Mouse (Mus musculus): ENCODE results near the gene Gjc2. TPM values are rescaled to one million over a fixed set of nuclear protein-coding genes. Genes with fewer than 3 reads are reported as not detected.

Gene Gjc2
- polyA plus RNA-seq, 1 experiment from 2014 or later = 0.25 TPM

DNA sequence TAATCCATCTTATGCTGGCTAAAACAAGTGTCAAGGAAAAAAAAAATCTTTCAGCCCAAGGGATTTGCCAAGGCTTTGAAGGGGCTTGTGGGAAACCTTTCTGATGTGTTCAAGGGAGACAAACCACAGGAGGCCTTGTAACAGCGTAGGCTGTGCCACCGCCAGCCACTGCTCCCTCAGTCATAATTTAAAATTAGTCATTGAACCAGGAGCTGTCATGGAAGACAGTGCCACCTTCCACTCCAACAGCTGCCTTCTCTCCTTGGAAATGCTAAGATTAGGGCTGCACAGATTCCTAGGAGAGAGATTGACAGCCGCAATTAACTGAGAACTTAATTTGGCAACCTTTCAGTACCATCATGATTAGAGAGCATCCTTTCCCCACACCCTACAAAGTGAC lies 33.7 kb downstream of the Gjc2 start:
- H3K4me1 ChIP-seq = no peaks in the 10 kb centered on the region
- no peaks in the 10 kb centered on the region for H3K36me3 ChIP-seq
- H3K27me3 ChIP-seq = no peaks in the 10 kb centered on the region
- no peaks in the 10 kb centered on the region for H3K9me3 ChIP-seq
- no peak overlapping the region for H3K27ac ChIP-seq
- no peak overlapping the region for H3K4me2 ChIP-seq (replicated peaks)
- no peak for ATAC-seq (ENCODE audit: low FRiP score, low read depth)
- H3K9ac ChIP-seq = no peak overlapping the region
- H3K4me3 ChIP-seq = no peak overlapping the region
- 60% methylated on average over 3 of the region's 3 CpGs for WGBS

DNA sequence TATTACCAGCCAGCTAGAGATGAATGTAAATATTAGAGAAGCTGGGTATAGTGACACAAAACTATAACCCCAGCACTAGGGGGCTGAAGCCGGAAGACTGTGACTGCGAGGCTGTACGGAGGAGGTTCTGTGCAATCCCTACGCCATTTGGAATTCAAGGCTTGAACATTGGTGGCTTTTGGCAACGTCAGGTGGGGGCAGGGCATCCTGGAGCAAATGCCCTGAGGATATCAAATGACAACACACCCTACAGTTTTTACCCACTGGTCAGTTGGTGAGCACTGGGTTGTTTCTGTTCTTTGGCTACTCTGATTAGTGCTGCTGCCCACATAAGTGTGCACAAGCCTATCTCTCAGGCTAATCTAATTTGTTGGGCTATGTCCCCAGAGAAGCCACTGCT lies 40.1 kb downstream of the Gjc2 start:
- Histone ChIP-seq H3K27ac (no peak overlapping the region), H3K9me3 (no peaks in the 10 kb centered on the region), H3K4me1 (no peaks in the 10 kb centered on the region), H3K36me3 (no peaks in the 10 kb centered on the region), H3K27me3 (peaks cover 14% of the 10 kb centered on the region), H3K4me2 (replicated peaks) (no peak overlapping the region), H3K4me3 (no peak overlapping the region), H3K9ac (no peak overlapping the region)
- ATAC-seq (ENCODE audit: low FRiP score, low read depth) = no peak
- WGBS = 74% methylated on average over 5 of the region's 5 CpGs

DNA sequence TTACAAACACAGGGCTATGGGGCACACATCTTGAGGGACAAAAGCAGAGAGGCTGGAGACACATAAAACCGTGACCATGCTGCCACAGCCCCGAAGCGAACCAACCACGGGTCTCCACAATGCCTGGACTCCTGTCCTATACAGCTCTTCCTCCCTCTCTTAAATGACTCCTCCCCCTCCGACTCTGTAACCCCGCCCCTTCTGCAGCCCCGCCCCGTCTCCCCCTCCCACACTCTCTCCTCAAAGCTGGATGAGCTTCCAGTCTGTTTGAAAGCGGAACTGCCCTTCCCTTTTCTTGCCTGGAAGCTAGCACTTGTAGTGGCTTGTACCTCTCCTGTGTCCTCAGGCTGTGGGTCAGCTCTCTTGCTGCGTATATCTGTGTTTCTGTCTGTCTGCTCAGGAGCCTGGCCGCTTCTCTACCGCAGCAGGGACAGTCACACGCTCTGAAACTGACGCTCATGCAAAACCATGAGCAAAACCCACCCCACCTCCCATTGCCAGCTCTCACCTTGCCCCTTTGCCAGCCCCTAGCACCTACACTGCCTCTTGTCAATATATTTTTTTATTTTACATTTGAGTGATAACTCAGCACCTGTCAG lies 41.1 kb downstream of the Gjc2 start:
- H3K36me3 ChIP-seq = no peaks in the 10 kb centered on the region
- peak overlapping the region; percentile 39 for H3K4me2 ChIP-seq (replicated peaks)
- no peak overlapping the region for H3K27ac ChIP-seq
- H3K27me3 ChIP-seq = peaks cover 25% of the 10 kb centered on the region
- no peak overlapping the region for H3K9ac ChIP-seq
- H3K4me3 ChIP-seq = no peak overlapping the region
- ATAC-seq (ENCODE audit: low FRiP score, low read depth) = 0 out of 2 replicates have a peak, but pooled peaks have one; percentile 45
- no peaks in the 10 kb centered on the region for H3K9me3 ChIP-seq
- no peaks in the 10 kb centered on the region for H3K4me1 ChIP-seq
- WGBS = 7% methylated on average over 14 of the region's 14 CpGs

DNA sequence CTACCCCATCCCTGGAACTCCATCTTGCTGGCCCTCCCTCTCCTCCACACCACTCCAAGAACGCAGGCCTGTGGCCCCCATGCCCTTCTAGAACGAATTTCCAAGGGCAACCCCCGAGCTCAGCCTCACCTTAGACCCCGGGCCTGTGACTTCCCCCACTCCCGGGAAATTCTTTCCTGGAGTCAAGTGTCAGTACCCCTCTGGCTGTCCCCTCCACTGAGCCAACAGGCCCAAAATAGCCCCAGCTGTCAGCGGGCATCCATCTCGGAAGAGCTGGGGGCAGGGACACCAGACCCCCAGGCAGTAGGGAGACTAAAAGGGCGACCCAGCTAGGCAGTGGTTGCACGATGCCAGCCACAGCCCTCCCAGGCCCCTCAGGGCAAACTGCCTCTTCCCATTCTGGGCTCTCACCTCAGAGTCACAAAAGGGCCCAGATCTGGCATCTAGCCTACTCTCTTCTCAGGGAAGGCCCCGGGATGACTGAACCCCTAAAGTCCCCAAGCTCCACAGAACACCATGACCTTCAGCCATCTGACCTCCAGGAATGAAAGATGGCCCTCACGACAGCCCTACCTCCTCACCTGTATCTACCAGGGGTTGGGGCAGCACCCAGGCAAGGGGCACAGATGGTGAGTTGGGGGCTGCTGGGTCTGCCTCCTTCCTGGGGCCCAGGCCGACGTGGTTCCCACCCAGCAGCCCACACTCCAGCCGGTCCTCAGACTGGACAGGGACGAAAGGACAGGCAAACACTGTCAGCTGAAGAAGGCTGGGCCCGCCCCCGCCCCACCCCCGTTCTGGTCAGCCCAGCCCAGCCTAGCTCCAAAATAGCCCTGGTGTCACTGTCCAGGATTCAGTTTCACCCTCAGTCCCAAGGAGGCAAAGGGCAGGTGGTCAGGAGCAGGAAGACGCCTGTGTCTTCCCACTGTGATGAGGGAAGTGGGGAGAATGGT lies 44.2 kb downstream of the Gjc2 start:
- H3K4me3 ChIP-seq = no peak overlapping the region
- H3K4me2 ChIP-seq (replicated peaks) = no peak overlapping the region
- H3K27me3 ChIP-seq = peaks cover 56% of the 10 kb centered on the region
- no peaks in the 10 kb centered on the region for H3K9me3 ChIP-seq
- peaks cover 12% of the 10 kb centered on the region for H3K4me1 ChIP-seq
- 58% methylated on average over 19 of the region's 19 CpGs for WGBS
- H3K36me3 ChIP-seq = no peaks in the 10 kb centered on the region
- ATAC-seq (ENCODE audit: low FRiP score, low read depth) = no peak
- H3K27ac ChIP-seq = no peak overlapping the region
- H3K9ac ChIP-seq = no peak overlapping the region

DNA sequence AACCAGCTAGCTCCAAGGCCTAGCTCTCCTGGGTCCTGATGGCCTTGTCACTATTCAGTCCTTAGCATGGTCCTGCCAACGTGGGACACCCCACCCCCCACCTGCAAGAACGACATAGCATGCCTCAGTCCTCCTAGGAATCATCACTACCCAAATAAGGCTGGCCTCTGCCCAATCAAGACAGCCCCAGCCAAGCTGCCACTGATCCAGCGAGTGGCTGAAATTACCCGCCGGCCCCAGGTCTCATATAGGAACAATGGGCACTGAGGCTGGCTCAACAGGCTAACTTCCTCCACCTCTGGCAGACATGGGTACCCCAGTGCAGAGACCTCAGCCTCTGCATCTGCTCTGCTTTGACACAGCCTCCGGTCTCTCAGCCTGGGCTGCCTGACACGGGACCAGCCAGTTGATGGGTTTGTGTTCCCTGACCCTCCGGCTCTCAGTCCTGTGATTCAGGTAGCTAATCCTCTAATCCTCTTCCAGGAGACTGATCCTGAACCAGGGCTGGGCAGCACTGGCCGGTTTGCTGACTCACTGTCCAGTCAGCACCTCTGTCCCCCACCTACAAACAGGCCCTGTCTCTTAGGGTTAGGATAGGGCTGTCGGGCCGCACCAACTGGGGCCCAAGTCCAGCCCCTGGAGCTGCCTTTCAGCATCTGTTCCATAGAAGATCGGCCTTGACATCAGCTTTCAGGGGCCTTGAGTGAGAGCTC lies 45.9 kb downstream of the Gjc2 start:
- Histone ChIP-seq H3K4me2 (replicated peaks) (0 out of 2 replicates have a peak overlapping the region, but pooled peaks have one; percentile 9), H3K9ac (no peak overlapping the region), H3K9me3 (no peaks in the 10 kb centered on the region), H3K4me1 (peaks cover 12% of the 10 kb centered on the region), H3K27me3 (peaks cover 72% of the 10 kb centered on the region), H3K27ac (no peak overlapping the region), H3K36me3 (no peaks in the 10 kb centered on the region), H3K4me3 (no peak overlapping the region)
- 69% methylated on average over 12 of the region's 12 CpGs for WGBS
- no peak for ATAC-seq (ENCODE audit: low FRiP score, low read depth)

DNA sequence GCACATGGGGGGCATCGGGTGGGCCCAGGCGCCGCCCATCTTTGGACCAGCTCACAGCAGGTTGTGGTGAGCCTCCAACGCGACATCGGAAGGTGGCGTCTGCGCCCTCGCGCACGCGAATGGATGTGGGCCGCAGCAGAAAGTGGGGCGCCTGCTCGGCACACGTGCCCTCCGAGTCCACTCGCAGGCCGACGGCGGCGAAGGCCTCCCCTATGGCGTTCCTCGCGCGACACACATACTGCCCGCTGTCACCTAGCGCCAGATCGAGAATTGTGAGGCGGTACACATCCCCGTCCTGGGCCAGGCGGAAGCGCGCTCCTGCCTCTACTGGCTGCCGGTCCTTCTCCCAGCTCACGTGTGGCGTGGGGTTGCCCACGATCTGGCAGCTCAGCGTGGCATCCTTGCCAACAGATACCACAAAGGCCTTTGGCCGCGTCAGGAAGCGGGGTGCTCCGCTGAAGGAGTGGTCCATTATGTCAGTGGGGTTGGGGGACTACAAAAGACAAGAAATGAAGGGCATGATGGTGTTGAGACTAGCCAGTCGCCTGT lies 47.0 kb downstream of the Gjc2 start, which contains the start of gene Obscn:
Gene Obscn, minus strand, starts transcription at position 499 of the 549 bp plus-strand sequence.
- Histone ChIP-seq H3K9ac (peak within 1 kb of the TSS; percentile 43), H3K27me3 (peaks cover 82% of the 10 kb centered on the region), H3K36me3 (no peaks in the 10 kb centered on the region), H3K4me2 (replicated peaks) (peak within 1 kb of the TSS; percentile 54), H3K4me1 (peaks cover 12% of the 10 kb centered on the region), H3K9me3 (no peaks in the 10 kb centered on the region), H3K27ac (no peak within 1 kb of the TSS), H3K4me3 (peak within 1 kb of the TSS; percentile 31)
- 23% methylated on average over 44 of the region's 44 CpGs for WGBS
- no peak for ATAC-seq (ENCODE audit: low FRiP score, low read depth)

DNA sequence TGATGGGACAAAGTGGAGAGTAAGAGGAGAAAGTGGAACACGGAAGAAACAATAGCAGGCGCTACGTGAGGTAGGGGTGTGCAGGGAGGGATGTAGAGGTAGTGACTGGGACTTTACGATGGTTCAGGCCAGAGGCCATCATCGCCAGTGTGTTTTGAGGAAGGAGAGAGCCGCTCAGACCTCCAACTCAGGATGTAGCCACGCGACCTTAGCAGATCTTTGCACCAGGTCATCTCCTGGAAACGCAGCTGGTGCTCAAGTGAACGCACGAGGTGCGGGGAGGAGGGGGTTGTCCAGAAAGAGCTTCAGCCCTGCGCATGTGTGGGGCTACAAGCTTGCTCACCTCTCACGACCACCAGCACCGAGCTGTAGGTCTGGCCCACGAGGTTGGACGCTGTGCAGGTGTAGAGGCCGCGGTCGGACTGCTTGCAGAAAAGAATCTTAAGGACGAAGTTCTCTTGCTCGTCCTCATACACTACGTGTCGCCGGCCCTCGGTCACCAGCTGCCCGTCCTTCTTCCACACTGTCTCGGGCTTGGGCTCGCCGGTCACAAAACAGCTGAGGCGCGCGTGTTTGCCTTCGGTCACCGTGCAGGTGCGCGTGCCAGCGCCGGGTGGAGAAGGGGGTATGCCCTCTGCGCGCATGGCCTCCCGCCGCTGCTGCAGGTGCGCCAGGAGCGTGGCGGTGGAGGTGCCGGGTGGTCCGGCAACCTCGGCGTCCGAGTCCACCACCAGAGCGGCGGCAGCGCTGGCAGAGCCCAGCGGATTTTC lies 47.8 kb downstream of the Gjc2 start:
- Histone ChIP-seq H3K9ac (peak overlapping the region; percentile 43), H3K4me3 (peak overlapping the region; percentile 31), H3K4me2 (replicated peaks) (peak overlapping the region; percentile 54), H3K9me3 (no peaks in the 10 kb centered on the region), H3K4me1 (peaks cover 12% of the 10 kb centered on the region), H3K36me3 (no peaks in the 10 kb centered on the region), H3K27me3 (peaks cover 88% of the 10 kb centered on the region), H3K27ac (no peak overlapping the region)
- 11% methylated on average over 55 of the region's 55 CpGs for WGBS
- ATAC-seq (ENCODE audit: low FRiP score, low read depth) = no peak

DNA sequence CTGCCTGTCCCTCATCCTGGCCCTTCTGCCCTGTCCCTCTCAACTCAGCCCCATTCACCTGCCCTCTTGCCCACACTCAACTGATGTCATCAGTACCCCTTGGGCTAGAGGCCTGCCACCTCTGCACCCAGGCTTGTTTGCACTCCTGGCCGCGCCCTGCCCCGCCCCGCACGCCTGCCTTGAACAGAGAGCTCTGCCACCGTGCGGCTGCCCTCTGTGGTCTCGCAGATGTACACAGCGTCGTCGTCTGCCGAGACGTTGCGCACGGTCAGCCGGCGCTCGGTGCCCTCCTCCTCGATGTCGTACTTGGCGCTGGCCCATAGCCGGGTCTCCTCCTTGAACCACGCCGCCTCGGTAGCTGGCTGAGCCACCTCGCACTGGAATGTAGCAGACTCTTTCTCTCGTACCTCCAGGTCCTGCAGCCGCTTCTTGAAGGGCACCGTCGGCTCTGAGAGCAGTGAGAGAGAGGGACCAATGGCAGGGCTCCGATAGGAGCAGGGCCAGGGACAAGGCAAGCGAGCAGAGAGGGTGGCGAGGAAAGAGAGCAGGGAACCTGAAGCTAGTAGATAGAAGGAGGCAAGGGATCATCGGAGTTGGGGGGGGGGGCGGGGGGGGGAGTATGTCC lies 48.5 kb downstream of the Gjc2 start:
- H3K27me3 ChIP-seq = peaks cover 89% of the 10 kb centered on the region
- H3K4me3 ChIP-seq = peak overlapping the region; percentile 24
- H3K9me3 ChIP-seq = no peaks in the 10 kb centered on the region
- peak overlapping the region; percentile 39; the same call in 1 of the 2 replicates for H3K9ac ChIP-seq
- H3K4me2 ChIP-seq (replicated peaks) = peak overlapping the region; percentile 38
- H3K4me1 ChIP-seq = peaks cover 12% of the 10 kb centered on the region
- ATAC-seq (ENCODE audit: low FRiP score, low read depth) = no peak
- WGBS = 5% methylated on average over 34 of the region's 35 CpGs
- H3K27ac ChIP-seq = no peak overlapping the region
- no peaks in the 10 kb centered on the region for H3K36me3 ChIP-seq

DNA sequence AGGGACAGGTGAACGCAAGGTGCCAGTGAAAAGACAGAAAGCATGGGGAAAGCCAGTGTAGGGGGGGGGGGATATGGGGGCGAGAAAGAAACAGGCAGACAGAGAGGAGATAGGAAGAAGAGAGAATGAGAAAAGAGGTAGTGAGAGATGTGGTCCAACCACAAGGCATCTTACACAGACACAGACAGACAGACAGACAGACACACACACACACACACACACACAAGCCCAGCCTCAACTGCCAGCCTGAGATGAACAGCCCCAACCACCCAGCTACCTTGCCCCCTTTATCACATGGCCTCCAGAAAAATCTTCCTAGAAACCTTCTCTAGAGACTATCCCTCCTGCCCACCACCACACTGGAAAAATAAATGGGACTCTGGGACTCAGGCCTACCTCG lies 50.9 kb downstream of the Gjc2 start:
- Histone ChIP-seq H3K36me3 (no peaks in the 10 kb centered on the region), H3K4me2 (replicated peaks) (no peak overlapping the region), H3K4me3 (no peak overlapping the region), H3K27me3 (peaks cover 66% of the 10 kb centered on the region), H3K4me1 (peaks cover 12% of the 10 kb centered on the region), H3K9ac (no peak overlapping the region), H3K9me3 (no peaks in the 10 kb centered on the region), H3K27ac (no peak overlapping the region)
- WGBS = 75% methylated on average over 2 of the region's 3 CpGs
- ATAC-seq (ENCODE audit: low FRiP score, low read depth) = no peak

DNA sequence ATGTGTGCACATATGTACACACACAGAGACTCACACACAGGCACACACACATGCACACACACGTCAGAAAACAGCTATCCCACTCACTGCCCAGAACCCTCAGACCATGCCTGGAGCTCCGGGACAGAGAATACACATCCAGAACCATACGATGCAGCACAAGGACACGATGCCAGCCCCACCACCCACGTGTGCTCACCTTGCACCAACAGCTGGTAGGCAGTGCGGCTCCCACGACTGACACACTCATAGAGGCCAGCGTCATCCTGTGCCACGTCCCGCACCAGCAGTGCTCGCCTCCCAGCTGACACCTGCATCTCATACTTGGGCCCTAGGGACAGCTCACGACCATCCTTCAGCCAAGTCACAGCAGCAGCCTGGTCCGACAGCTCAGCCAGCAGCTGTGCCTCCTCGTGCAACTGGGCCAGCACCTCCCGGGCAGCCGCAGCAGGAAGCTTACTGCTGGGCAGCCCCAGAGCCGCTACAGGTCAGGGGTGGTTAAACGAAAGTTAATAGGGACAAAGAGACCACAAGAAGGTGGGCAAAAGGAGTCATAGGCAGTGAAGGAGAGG lies 51.6 kb downstream of the Gjc2 start:
- H3K9ac ChIP-seq = no peak overlapping the region
- no peak overlapping the region for H3K27ac ChIP-seq
- no peak overlapping the region for H3K4me3 ChIP-seq
- H3K9me3 ChIP-seq = no peaks in the 10 kb centered on the region
- H3K4me2 ChIP-seq (replicated peaks) = no peak overlapping the region
- no peaks in the 10 kb centered on the region for H3K36me3 ChIP-seq
- ATAC-seq (ENCODE audit: low FRiP score, low read depth) = no peak
- peaks cover 12% of the 10 kb centered on the region for H3K4me1 ChIP-seq
- H3K27me3 ChIP-seq = peaks cover 60% of the 10 kb centered on the region
- 70% methylated on average over 18 of the region's 18 CpGs for WGBS

DNA sequence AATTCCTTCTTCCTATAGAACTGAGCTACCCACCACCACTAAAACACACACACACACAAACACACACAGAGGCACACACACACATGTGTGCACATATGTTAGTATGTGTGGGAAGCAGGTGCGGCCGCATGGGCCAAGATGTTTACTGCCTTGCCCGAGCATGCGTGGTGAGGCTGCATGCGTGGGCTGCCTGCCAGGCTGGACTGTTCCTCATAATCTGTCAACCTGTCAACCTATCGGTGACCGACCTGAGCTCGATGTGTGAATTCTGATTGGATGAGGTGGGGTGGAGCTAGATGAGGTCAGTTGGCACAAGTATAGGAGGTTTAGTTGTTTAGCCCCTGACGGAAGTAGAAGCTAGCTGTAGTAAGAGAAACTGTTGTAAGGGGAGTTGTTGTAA lies 52.2 kb downstream of the Gjc2 start:
- H3K4me3 ChIP-seq = no peak overlapping the region
- peaks cover 53% of the 10 kb centered on the region for H3K27me3 ChIP-seq
- no peaks in the 10 kb centered on the region for H3K9me3 ChIP-seq
- ATAC-seq (ENCODE audit: low FRiP score, low read depth) = no peak
- no peak overlapping the region for H3K9ac ChIP-seq
- H3K27ac ChIP-seq = no peak overlapping the region
- H3K4me2 ChIP-seq (replicated peaks) = no peak overlapping the region
- peaks cover 8% of the 10 kb centered on the region for H3K4me1 ChIP-seq
- 77% methylated on average over 9 of the region's 9 CpGs for WGBS
- H3K36me3 ChIP-seq = no peaks in the 10 kb centered on the region

Measured in limb, embryonic 13.5 days (tissue).